Mouse (Mus musculus): Measurements from ENCODE around the gene Nup62cl.

Nup62cl gene

GRCm38 (mm10) chrX:140062135-140062975 lies at the start of gene Nup62cl, which contains the start of gene Pih1h3b:
TSS of gene Nup62cl (minus strand) at chrX:140062712.
TSS of gene Pih1h3b (plus strand) at chrX:140062879.
- peak; percentile 30 for DNase-seq (ENCODE audit: low read depth, low spot score)

- no peak for DNase-seq (ENCODE audit: low read depth, low spot score)
These were observed 31.6 kb upstream of the Nup62cl start for GRCm38 (mm10) chrX:140094066-140094465.

- no peak for DNase-seq (ENCODE audit: low read depth, low spot score)
These were observed 20.0 kb upstream of the Nup62cl start for GRCm38 (mm10) chrX:140082535-140082934.

GRCm38 (mm10) chrX:140060886-140061874 lies 1.3 kb downstream of the Nup62cl start:
- no peak for DNase-seq (ENCODE audit: low read depth, low spot score)

GRCm38 (mm10) chrX:139998691-139999065 lies 63.8 kb downstream of the Nup62cl start:
- DNase-seq (ENCODE audit: low read depth, low spot score): no peak

- peak; percentile 6 for DNase-seq (ENCODE audit: low read depth, low spot score)
These were observed 64.5 kb downstream of the Nup62cl start, which contains the start of gene Rbm41 for GRCm38 (mm10) chrX:139997740-139998690. TSS of gene Rbm41 (minus strand) at chrX:139998595.

GRCm38 (mm10) chrX:139982115-139982514 lies 80.4 kb downstream of the Nup62cl start:
- DNase-seq (ENCODE audit: low read depth, low spot score): no peak
